Mouse (Mus musculus): ENCODE results near the gene Zfp369. TPM values are rescaled to one million over a fixed set of nuclear protein-coding genes. Genes with fewer than 3 reads are reported as not detected.
"Not testable (repeated sequence)": the region's sequence is repeated elsewhere in the genome, so short reads cannot be mapped to it uniquely, and the experiment has no call there.

Zfp369 gene
- polyA plus RNA-seq, 1 experiment, result 12.1 TPM

DNA sequence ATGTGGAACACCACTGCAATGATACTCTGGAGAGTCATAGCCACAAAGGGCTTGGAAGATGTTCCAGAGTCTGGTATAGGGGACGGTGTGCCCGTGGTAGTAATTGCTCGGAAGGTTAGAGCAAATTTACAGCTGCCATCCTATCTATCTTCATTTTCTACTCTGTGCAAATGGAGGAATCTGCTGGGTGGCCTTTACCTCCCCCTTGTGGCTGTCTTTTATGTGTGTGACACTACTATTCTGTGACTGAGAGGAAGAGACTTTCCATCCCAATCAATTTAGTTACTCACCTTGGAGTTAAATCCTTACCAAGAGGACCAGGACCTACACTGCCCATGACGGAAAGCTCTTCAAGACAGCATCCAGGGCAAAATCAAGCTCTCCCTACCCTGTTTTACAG, 35.3 kb upstream of the Zfp369 start:
- H3K4me3 ChIP-seq (ENCODE audit: extremely low read depth, insufficient read depth, insufficient read length), result no peak overlapping the region
- H3K36me3 ChIP-seq (ENCODE audit: control insufficient read depth, insufficient read depth, low read length), result no peaks in the 10 kb centered on the region
- peaks cover 9% of the 10 kb centered on the region for H3K4me1 ChIP-seq (ENCODE audit: control insufficient read depth, insufficient read depth, insufficient read length)
- WGBS, result 89% methylated on average over 4 of the region's 4 CpGs
- peak; percentile 9 to 15 for DNase-seq (ENCODE audit: low read depth in 1 of 2, low spot score in 2 of 2)
- H3K27ac ChIP-seq (ENCODE audit: insufficient read depth, low read length), result no peak overlapping the region
- no peaks in the 10 kb centered on the region for H3K27me3 ChIP-seq (ENCODE audit: control insufficient read depth, insufficient read depth, low read length)
- TF ChIP-seq POLR2A (IDR thresholded peaks at IDR 0.05; ENCODE audit: low read depth, low read length) (no peak), CTCF (IDR thresholded peaks at IDR 0.05; ENCODE audit: extremely low read depth, insufficient read depth, insufficient read length, insufficient replicate concordance) (no peak)

DNA sequence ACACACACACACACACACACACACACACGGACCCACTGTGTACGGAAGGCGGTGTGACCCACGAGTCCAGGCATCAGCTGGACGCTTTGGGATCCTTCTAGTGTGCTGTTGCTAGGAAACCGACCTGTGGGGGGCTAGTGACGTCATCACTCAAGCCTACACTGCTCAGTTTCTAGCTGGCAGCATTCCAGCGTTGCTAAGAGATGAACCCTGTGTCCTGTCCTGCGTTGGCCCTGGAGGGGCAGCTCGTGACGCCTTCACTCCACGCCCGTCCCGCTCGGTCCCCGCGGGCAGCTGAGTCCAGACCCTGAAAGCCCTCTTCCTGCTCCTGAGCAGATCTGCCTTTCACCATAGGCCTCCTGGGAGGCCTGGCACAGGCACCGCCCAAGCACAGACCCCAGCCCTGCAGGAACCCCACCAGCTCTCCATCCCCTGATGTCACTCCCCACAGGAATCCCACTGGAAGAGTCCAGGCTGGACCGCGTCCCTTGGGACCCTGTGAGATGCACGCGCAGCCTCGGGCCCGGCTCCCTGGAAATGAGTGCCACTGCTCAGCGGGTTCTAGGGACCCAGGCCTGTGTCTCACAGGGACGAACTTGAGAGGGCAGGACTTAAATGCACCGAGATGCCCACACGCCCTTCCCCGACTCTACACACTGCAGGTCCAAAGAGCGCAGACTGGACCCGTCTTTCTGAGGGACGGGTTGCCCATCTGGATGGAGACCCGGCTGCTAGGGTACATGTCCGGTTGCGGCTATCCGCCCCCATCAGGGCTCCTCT, 20.2 kb upstream of the Zfp369 start:
- Histone ChIP-seq H3K4me1 (ENCODE audit: control insufficient read depth, insufficient read depth, insufficient read length) (no peaks in the 10 kb centered on the region), H3K27me3 (ENCODE audit: control insufficient read depth, insufficient read depth, low read length) (0 out of 2 replicates have a peak, but pooled peaks cover 1% of the 10 kb centered on the region), H3K36me3 (ENCODE audit: control insufficient read depth, insufficient read depth, low read length) (peaks cover 6% of the 10 kb centered on the region; the same call in 1 of the 2 replicates), H3K27ac (ENCODE audit: insufficient read depth, low read length) (no peak overlapping the region), H3K4me3 (ENCODE audit: extremely low read depth, insufficient read depth, insufficient read length) (no peak overlapping the region)
- no peak for DNase-seq (ENCODE audit: low read depth in 1 of 2, low spot score in 2 of 2)
- TF ChIP-seq CTCF (IDR thresholded peaks at IDR 0.05; ENCODE audit: extremely low read depth, insufficient read depth, insufficient read length, insufficient replicate concordance), result no peak
- no peak for TF ChIP-seq POLR2A (IDR thresholded peaks at IDR 0.05; ENCODE audit: low read depth, low read length)
- 48% methylated on average over 36 of the region's 36 CpGs for WGBS

GRCm38 (mm10) chr13:65259239-65259638, 19.4 kb upstream of the Zfp369 start, which contains the start of gene Gm10775:
Gene Gm10775 (plus strand): TSS chr13:65259539.
- Histone ChIP-seq H3K27ac (ENCODE audit: insufficient read depth, low read length) (no peak within 1 kb of the TSS), H3K4me3 (ENCODE audit: extremely low read depth, insufficient read depth, insufficient read length) (no peak within 1 kb of the TSS), H3K36me3 (ENCODE audit: control insufficient read depth, insufficient read depth, low read length) (peaks cover 8% of the 10 kb centered on the region; the same call in 1 of the 2 replicates), H3K4me1 (ENCODE audit: control insufficient read depth, insufficient read depth, insufficient read length) (no peaks in the 10 kb centered on the region), H3K27me3 (ENCODE audit: control insufficient read depth, insufficient read depth, low read length) (0 out of 2 replicates have a peak, but pooled peaks cover 1% of the 10 kb centered on the region)
- 63% methylated on average over 29 of the region's 29 CpGs for WGBS
- peak in 1 of 2 experiments; percentile 3 for DNase-seq (ENCODE audit: low read depth in 1 of 2, low spot score in 2 of 2)
- TF ChIP-seq CTCF (IDR thresholded peaks at IDR 0.05; ENCODE audit: extremely low read depth, insufficient read depth, insufficient read length, insufficient replicate concordance) (no peak), POLR2A (IDR thresholded peaks at IDR 0.05; ENCODE audit: low read depth, low read length) (no peak)

DNA sequence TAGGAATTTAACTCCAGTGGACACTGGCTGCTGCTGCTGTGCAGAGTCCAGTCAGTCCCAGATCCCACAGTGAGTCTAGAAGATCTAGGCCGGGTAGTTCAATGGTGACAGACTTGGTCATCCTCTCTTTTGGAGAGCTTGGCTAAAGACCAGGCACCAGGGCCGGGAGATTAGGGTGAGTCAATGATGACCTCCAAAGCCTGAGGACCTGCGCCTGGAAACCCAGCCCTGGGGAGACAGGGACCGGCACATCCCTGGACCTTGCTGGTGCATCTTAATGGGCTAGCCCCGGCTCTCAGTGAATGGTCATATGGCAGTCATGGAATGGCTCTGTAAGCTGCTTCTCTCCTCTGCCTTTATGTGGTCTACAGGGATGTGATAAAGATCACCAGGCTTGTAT, 16.5 kb upstream of the Zfp369 start:
- Histone ChIP-seq H3K36me3 (ENCODE audit: control insufficient read depth, insufficient read depth, low read length) (peaks cover 8% of the 10 kb centered on the region; the same call in 1 of the 2 replicates), H3K27ac (ENCODE audit: insufficient read depth, low read length) (no peak overlapping the region), H3K27me3 (ENCODE audit: control insufficient read depth, insufficient read depth, low read length) (0 out of 2 replicates have a peak, but pooled peaks cover 1% of the 10 kb centered on the region), H3K4me3 (ENCODE audit: extremely low read depth, insufficient read depth, insufficient read length) (no peak overlapping the region), H3K4me1 (ENCODE audit: control insufficient read depth, insufficient read depth, insufficient read length) (no peaks in the 10 kb centered on the region)
- WGBS, result 92% methylated on average over 5 of the region's 5 CpGs
- TF ChIP-seq POLR2A (IDR thresholded peaks at IDR 0.05; ENCODE audit: low read depth, low read length) (no peak), CTCF (IDR thresholded peaks at IDR 0.05; ENCODE audit: extremely low read depth, insufficient read depth, insufficient read length, insufficient replicate concordance) (no peak)
- DNase-seq (ENCODE audit: low read depth in 1 of 2, low spot score in 2 of 2), result no peak

DNA sequence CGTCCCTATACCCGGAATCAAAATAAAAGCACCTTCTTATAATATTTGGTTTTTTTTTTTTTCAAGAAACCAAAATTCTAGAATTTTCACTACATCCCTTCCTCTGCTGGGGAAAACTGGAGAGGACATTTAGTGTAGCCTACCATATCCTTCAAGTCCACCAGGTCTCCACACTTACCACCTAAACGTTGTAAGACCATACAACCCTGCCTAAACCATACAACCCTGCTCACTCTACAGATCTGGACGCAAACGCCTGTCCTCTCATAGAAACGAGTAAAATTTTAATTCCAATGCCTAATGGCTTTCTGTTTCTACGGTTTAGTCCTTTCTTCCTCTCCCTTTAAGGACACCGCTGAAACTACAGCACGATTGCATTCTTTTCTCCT, 626 bp upstream of the Zfp369 start:
- 6% methylated on average over 9 of the region's 9 CpGs for WGBS
- peak overlapping the region; percentile 95 for H3K27ac ChIP-seq (ENCODE audit: insufficient read depth, low read length)

DNA sequence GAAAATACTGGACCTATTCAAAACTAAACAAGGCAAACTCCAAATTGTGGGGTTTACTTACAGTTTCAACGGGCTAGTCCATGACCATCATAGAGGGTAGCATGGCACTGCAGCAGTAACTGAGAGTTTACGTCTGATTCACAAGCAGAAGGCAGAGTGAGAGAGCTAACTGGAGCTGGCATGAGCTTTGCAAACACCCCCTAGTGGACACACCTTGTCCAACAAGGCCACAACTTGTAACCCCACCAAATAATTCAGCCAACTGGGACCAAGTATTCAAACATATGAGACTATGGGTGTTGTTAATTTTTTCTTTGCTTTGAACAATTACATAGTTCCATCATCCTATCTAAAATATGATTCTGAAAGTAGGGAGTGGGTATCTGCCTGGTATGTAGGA, 8.2 kb downstream of the Zfp369 start:
- no peak for DNase-seq (ENCODE audit: low read depth in 1 of 2, low spot score in 2 of 2)
- TF ChIP-seq POLR2A (IDR thresholded peaks at IDR 0.05; ENCODE audit: low read depth, low read length) (no peak), CTCF (IDR thresholded peaks at IDR 0.05; ENCODE audit: extremely low read depth, insufficient read depth, insufficient read length, insufficient replicate concordance) (no peak)
- H3K27me3 ChIP-seq (ENCODE audit: control insufficient read depth, insufficient read depth, low read length), result no peaks in the 10 kb centered on the region
- H3K4me3 ChIP-seq (ENCODE audit: extremely low read depth, insufficient read depth, insufficient read length), result no peak overlapping the region
- H3K4me1 ChIP-seq (ENCODE audit: control insufficient read depth, insufficient read depth, insufficient read length), result no peaks in the 10 kb centered on the region
- 88% methylated on average over 2 of the region's 2 CpGs for WGBS
- peaks cover 24% of the 10 kb centered on the region for H3K36me3 ChIP-seq (ENCODE audit: control insufficient read depth, insufficient read depth, low read length)
- H3K27ac ChIP-seq (ENCODE audit: insufficient read depth, low read length), result no peak overlapping the region

More for the DNA sequence above, 626 bp upstream of the Zfp369 start:
- H3K4me1 ChIP-seq (ENCODE audit: control insufficient read depth, insufficient read depth, insufficient read length), result no peaks in the 10 kb centered on the region
- no peak for DNase-seq (ENCODE audit: low read depth in 1 of 2, low spot score in 2 of 2)
- H3K27me3 ChIP-seq (ENCODE audit: control insufficient read depth, insufficient read depth, low read length), result no peaks in the 10 kb centered on the region
- no peak for TF ChIP-seq POLR2A (IDR thresholded peaks at IDR 0.05; ENCODE audit: low read depth, low read length)
- no peak for TF ChIP-seq CTCF (IDR thresholded peaks at IDR 0.05; ENCODE audit: extremely low read depth, insufficient read depth, insufficient read length, insufficient replicate concordance)
- peak overlapping the region; percentile 86 for H3K4me3 ChIP-seq (ENCODE audit: extremely low read depth, insufficient read depth, insufficient read length)
- H3K36me3 ChIP-seq (ENCODE audit: control insufficient read depth, insufficient read depth, low read length), result no peaks in the 10 kb centered on the region

GRCm38 (mm10) chr13:65296354-65296753, 17.7 kb downstream of the Zfp369 start:
- H3K27me3 ChIP-seq (ENCODE audit: control insufficient read depth, insufficient read depth, low read length), result no peaks in the 10 kb centered on the region
- TF ChIP-seq CTCF (IDR thresholded peaks at IDR 0.05; ENCODE audit: extremely low read depth, insufficient read depth, insufficient read length, insufficient replicate concordance) (no peak), POLR2A (IDR thresholded peaks at IDR 0.05; ENCODE audit: low read depth, low read length) (no peak)
- H3K27ac ChIP-seq (ENCODE audit: insufficient read depth, low read length), result no peak overlapping the region
- H3K36me3 ChIP-seq (ENCODE audit: control insufficient read depth, insufficient read depth, low read length), result peaks cover 37% of the 10 kb centered on the region
- H3K4me1 ChIP-seq (ENCODE audit: control insufficient read depth, insufficient read depth, insufficient read length), result no peaks in the 10 kb centered on the region
- DNase-seq (ENCODE audit: low read depth in 1 of 2, low spot score in 2 of 2), result no peak
- 96% methylated on average over 4 of the region's 4 CpGs for WGBS
- H3K4me3 ChIP-seq (ENCODE audit: extremely low read depth, insufficient read depth, insufficient read length), result no peak overlapping the region

DNA sequence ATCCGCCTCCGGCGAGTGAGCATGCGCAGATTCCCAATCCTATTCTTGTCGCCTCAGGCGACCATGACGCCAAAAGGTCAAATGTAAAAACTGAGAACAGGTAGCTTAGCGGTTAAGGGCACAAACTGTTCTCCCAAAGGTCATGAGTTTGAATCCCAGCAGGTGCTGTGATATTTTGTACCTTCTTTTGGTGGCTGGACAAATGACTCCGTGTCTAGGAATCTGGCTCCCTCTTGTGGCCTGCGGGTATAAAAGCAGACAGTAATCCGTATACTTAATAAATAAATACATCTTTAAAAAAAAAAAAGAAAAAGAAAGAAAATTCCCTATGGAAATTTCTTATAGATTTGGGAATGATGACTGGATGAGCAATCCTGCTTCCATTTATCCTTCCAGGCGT, 32.2 kb downstream of the Zfp369 start:
- DNase-seq (ENCODE audit: low read depth in 1 of 2, low spot score in 2 of 2), result peak in 1 of 2 experiments; percentile 30
- not testable (repeated sequence) for H3K36me3 ChIP-seq (ENCODE audit: control insufficient read depth, insufficient read depth, low read length); H3K27me3 ChIP-seq (ENCODE audit: control insufficient read depth, insufficient read depth, low read length); H3K4me1 ChIP-seq (ENCODE audit: control insufficient read depth, insufficient read depth, insufficient read length); H3K4me3 ChIP-seq (ENCODE audit: extremely low read depth, insufficient read depth, insufficient read length); H3K27ac ChIP-seq (ENCODE audit: insufficient read depth, low read length)
- 40% methylated on average over 12 of the region's 12 CpGs for WGBS

Data from spleen, adult 2 months (tissue).